Mouse (Mus musculus) splenic B cell, adult 2 months (primary cell): ENCODE measurements around the gene Gm9268.
A peak's percentile ranks its signal among the peaks of the same experiment; 100 is the strongest.
"Not testable (repeated sequence)": the region's sequence is repeated elsewhere in the genome, so short reads cannot be mapped to it uniquely, and the experiment has no call there.

Source experiments
- DNase-seq: peaks from one replicate; pipeline ENCODE4 v3.0.0-alpha.2; 2011; ENCODE audit warnings: low read depth, low spot score
- H3K27me3 ChIP-seq: 2 replicates; pipeline ENCODE4 v1.6.1; 2012; ENCODE audit warnings: mild to moderate bottlenecking, low read length, moderate library complexity, mixed read lengths; ENCODE audit not compliant: control insufficient read depth, poor library complexity, insufficient read depth, severe bottlenecking
- H3K36me3 ChIP-seq: 2 replicates; pipeline ENCODE4 v1.6.1; 2012; ENCODE audit warnings: mild to moderate bottlenecking, low read length, moderate library complexity, mixed read lengths; ENCODE audit not compliant: control insufficient read depth, poor library complexity, insufficient read depth, severe bottlenecking

Gene Gm9268

DNA sequence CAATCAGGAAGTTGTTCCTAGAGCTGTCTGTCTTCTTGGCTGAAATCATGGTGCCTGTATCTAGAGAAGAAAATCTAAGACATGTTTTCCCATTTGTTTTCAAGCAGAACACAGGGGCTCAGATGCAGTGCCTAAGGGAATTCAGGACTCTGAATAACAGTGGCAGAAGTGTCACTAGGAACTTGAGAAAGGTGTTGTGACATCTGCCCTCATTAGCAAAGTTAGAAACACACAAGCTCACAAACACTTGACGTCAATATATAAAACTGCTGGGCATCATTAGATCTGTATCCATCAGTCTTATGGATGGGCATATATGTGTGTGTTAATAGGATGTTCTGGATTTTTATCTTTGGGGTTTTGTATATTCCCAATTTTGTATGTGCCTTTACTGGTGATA lies at the start of gene Gm9268:
Gene Gm9268, plus strand, starts transcription at position 301 of the 400 bp plus-strand sequence.
- not testable (repeated sequence) for H3K36me3 ChIP-seq, DNase-seq, H3K27me3 ChIP-seq

DNA sequence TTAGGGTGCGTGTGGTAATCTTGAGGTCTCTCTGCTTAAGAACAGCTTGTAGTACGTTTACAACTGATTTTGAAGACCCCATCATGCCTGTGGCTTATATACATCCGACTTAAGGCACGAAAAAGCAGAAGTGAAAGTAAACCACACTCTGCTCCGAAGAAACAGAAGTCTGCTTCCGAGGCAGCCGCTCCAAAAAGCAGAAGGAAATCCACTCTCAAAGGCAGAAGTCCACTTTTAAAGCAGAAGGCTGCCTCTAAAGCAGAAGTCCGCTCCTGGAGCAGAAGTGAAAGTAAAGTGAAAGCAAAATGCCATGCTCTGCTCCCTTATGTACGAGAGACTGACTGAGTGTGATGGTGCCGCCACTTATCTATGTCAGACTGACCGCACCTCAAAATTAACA lies 38.5 kb upstream of the Gm9268 start:
- H3K27me3 ChIP-seq: no peaks in the 10 kb centered on the region
- no peaks in the 10 kb centered on the region for H3K36me3 ChIP-seq
- DNase-seq: peak; percentile 84

DNA sequence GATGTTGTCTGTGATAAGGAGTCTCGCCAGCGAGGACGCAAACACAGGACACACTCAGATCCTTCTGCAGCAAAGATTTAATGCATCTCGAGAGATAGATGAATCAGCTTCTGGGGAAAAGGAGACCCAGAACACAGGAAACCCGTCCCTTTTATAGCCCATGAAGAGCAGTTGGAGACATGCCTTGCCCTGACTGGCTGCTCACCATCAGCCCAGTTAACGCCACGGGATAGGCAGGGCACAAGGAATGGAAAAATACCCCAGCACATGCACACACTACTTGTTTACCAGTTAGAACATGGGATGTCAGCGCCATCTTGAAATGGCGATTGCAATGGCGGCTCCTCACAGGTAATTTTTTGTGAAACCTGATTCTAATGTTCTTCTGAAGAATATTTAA lies 37.8 kb upstream of the Gm9268 start:
- Histone ChIP-seq H3K36me3 (no peaks in the 10 kb centered on the region), H3K27me3 (no peaks in the 10 kb centered on the region)
- no peak for DNase-seq

DNA sequence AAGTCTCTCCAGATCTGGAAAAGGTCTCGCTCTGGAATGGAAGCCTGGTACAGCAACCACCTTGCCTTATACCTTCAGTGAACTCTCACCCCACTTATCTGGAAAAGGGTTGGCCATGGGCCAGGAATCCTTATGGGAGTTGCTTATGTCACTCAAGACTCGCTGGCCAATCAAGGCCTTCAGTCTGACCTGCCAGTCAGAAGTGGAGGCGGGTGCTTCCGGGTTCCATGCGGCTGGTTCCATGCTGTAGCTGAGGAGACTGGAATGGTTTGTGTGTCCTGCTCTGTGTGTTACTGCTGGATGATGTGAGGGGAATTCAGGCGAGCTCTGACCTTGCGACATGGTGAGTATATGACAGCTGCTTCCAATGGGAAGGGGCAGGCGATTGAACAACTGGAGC lies 59.3 kb downstream of the Gm9268 start:
- DNase-seq: no peak
- Histone ChIP-seq H3K36me3 (no peaks in the 10 kb centered on the region), H3K27me3 (no peaks in the 10 kb centered on the region)
